Comparison of ENCODE assay signal across 10 mouse cellular contexts in the genomic region with DNA sequence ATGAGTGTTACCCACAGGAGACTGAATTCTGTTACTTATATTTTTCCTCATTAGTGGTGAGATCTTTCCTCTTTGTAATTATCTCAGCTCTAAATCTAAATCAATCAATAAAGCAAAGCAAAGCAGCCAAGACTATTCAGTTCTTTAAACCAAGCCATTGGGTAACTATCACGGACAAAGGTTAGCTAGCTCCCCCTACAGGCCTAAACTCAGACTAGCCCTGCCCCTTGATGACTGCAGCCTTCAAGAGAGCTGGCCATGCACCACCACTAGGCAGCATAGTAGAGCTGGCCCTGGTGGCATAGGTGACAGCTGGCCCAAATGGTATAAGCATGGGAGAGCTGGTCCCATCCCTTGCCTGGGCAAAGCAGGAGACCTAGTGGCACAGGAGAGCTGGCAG. TPM values are rescaled to one million over a fixed set of nuclear protein-coding genes. Genes with fewer than 3 reads are reported as not detected.
DNase-seq lines count a peak whose midpoint lies in the region; ATAC-seq and TF ChIP-seq lines count a peak whose summit lies in the region.
"Had no signal": no experiment of that assay in that cellular context is flagged by ENCODE, and none has a peak within 500 bp of the region (broad histone marks: within the 10 kb centered on the region; RNA-seq: fewer than 3 reads in every experiment).

No protein-coding gene starts in this region.

- no peaks in the 10 kb centered on the region for H3K4me1 ChIP-seq in G1E (ENCODE audit: insufficient read depth, low read depth, low read length)
- H3K4me1 ChIP-seq in hindbrain, postnatal 0 days (ENCODE audit: insufficient read depth, low read length), result no peaks in the 10 kb centered on the region
- H3K4me1 ChIP-seq in olfactory bulb, adult 2 months (ENCODE audit: control insufficient read depth, insufficient read depth, low read length), result no peaks in the 10 kb centered on the region
- H3K4me1 ChIP-seq: limb, embryonic 15.5 days; stomach, embryonic 15.5 days had no signal

- peak; percentile 62 for TF ChIP-seq CTCF in G1E (IDR thresholded peaks at IDR 0.05; ENCODE audit: low read depth, low read length)
- TF ChIP-seq CTCF in hindbrain, postnatal 0 days (IDR thresholded peaks at IDR 0.05; ENCODE audit: low read depth), result peak; percentile 75
- peak; percentile 30; the same call in 1 of the 2 replicates for TF ChIP-seq CTCF in olfactory bulb, adult 2 months (IDR thresholded peaks at IDR 0.05; ENCODE audit: insufficient read depth, low read depth, low read length)

- TF ChIP-seq POLR2A in olfactory bulb, adult 2 months (IDR thresholded peaks at IDR 0.05; ENCODE audit: insufficient read depth, low read depth, low read length), result no peak

- H3K27me3 ChIP-seq in G1E (ENCODE audit: insufficient read depth, low read length), result peaks cover 9% of the 10 kb centered on the region; the same call in 1 of the 2 replicates
- no peaks in the 10 kb centered on the region for H3K27me3 ChIP-seq in hindbrain, postnatal 0 days (ENCODE audit: insufficient read depth, low read length)
- H3K27me3 ChIP-seq: limb, embryonic 15.5 days; stomach, embryonic 15.5 days had no signal

- no peaks in the 10 kb centered on the region for H3K36me3 ChIP-seq in G1E (replicated peaks)
- no peaks in the 10 kb centered on the region for H3K36me3 ChIP-seq in hindbrain, postnatal 0 days (ENCODE audit: insufficient read depth, low read length)
- H3K36me3 ChIP-seq: limb, embryonic 15.5 days; stomach, embryonic 15.5 days had no signal

- intact Hi-C loops in heart, postnatal 25 days (cut with DNase I), result no loop called here
- intact Hi-C loops in left cerebral cortex, postnatal 4 days (cut with DNase I), result no loop called here

- ATAC-seq in G1E (ENCODE audit: extremely low read depth, insufficient number of reproducible peaks, low FRiP score, poor library complexity, severe bottlenecking), result peak; percentile 34; the same call in 1 of the 2 replicates
- peak; percentile 76 for ATAC-seq in hindbrain, postnatal 0 days

- DNase-seq in heart, postnatal 4 days, result peak; percentile 30
- DNase-seq in heart, postnatal 25 days (ENCODE audit: low spot score), result no peak
- peak; percentile 13 for DNase-seq in G1E (ENCODE audit: low spot score)
- DNase-seq in cerebellum, adult 8-10 months, result peak; percentile 27
- peak; percentile 71 for DNase-seq in hindbrain, postnatal 0 days (ENCODE audit: low spot score)
- DNase-seq in left cerebral cortex, postnatal 4 days, result peak; percentile 25
- DNase-seq in spleen, adult 12 weeks (ENCODE audit: low spot score), result no peak

- H3K9me3 ChIP-seq in G1E (replicated peaks), result no peaks in the 10 kb centered on the region
- no peaks in the 10 kb centered on the region for H3K9me3 ChIP-seq in hindbrain, postnatal 0 days (ENCODE audit: low read length)
- H3K9me3 ChIP-seq: limb, embryonic 15.5 days; stomach, embryonic 15.5 days had no signal

- no peak overlapping the region for H3K9ac ChIP-seq in hindbrain, postnatal 0 days (replicated peaks; ENCODE audit: low read length)
- H3K9ac ChIP-seq: limb, embryonic 15.5 days; stomach, embryonic 15.5 days had no signal

- 16% methylated on average over 1 of the region's 1 CpGs for WGBS in hindbrain, postnatal 0 days
- 11% methylated on average over 1 of the region's 1 CpGs for WGBS in olfactory bulb, adult 2 months

- no peak overlapping the region for H3K4me2 ChIP-seq in hindbrain, postnatal 0 days (ENCODE audit: low read depth, low read length)
- H3K4me2 ChIP-seq: limb, embryonic 15.5 days; stomach, embryonic 15.5 days had no signal

- no peak overlapping the region for H3K4me3 ChIP-seq in G1E (ENCODE audit: low read depth, low read length)
- no peak overlapping the region for H3K4me3 ChIP-seq in hindbrain, postnatal 0 days (ENCODE audit: low read length)
- H3K4me3 ChIP-seq in olfactory bulb, adult 2 months (ENCODE audit: insufficient read depth, low read depth, low read length), result no peak overlapping the region
- H3K4me3 ChIP-seq: limb, embryonic 15.5 days; stomach, embryonic 15.5 days had no signal

- no peak overlapping the region for H3K27ac ChIP-seq in hindbrain, postnatal 0 days
- H3K27ac ChIP-seq in olfactory bulb, adult 2 months (ENCODE audit: insufficient read depth, low read depth, low read length), result no peak overlapping the region
- H3K27ac ChIP-seq: limb, embryonic 15.5 days; stomach, embryonic 15.5 days had no signal

RNA-seq across cellular contexts. Expression of gene Zfp941, which starts 16.3 kb away (rescaled TPM):
- total RNA-seq in heart, postnatal 4 days (2021), result under 1 TPM; 0.76 to 0.97 TPM
- not detected for total RNA-seq in heart, postnatal 25 days (2021)
- total RNA-seq in G1E (2014; fragmentation: Nextera tagmentation) (not detected in 2 replicates), G1E (2017) (0.05 and 0.06 TPM in 2 replicates)
- polyA plus RNA-seq in G1E (2012), result not detected in 2 replicates
- total RNA-seq in hindbrain, postnatal 0 days (2014; rRNA removed), result 20.2 and 23.7 TPM in 2 replicates
- 19.3 and 20.0 TPM in 2 replicates for polyA plus RNA-seq in hindbrain, postnatal 0 days (2015; fragmentation: Nextera tagmentation; extraction: Ambion mirVana)
- 10 to 100 TPM; 10.9 to 15.0 TPM for total RNA-seq in left cerebral cortex, postnatal 4 days (2021)
- not detected in 2 replicates for polyA plus RNA-seq in olfactory bulb, adult 2 months (2012; ENCODE audit: insufficient read depth, insufficient read length, low replicate concordance, missing spikeins)

RNA-seq across cellular contexts. Expression of gene Syce1, which starts 18.1 kb away (rescaled TPM):
- total RNA-seq in heart, postnatal 4 days (2021), result under 1 TPM; 0.18 to 0.24 TPM
- not detected for total RNA-seq in heart, postnatal 25 days (2021)
- not detected in 2 replicates for total RNA-seq in G1E (2014; fragmentation: Nextera tagmentation)
- total RNA-seq in G1E (2017), result not detected in 2 replicates
- polyA plus RNA-seq in G1E (2012), result not detected in 2 replicates
- total RNA-seq in hindbrain, postnatal 0 days (2014; rRNA removed), result 0.29 TPM in 1 of 2 replicates, not detected in the other
- 0.59 and 0.68 TPM in 2 replicates for polyA plus RNA-seq in hindbrain, postnatal 0 days (2015; fragmentation: Nextera tagmentation; extraction: Ambion mirVana)
- under 1 TPM in 1 of 2 experiments, not detected in 1; 0.24 TPM for total RNA-seq in left cerebral cortex, postnatal 4 days (2021)
- not detected in 2 replicates for polyA plus RNA-seq in olfactory bulb, adult 2 months (2012; ENCODE audit: insufficient read depth, insufficient read length, low replicate concordance, missing spikeins)

RNA-seq across cellular contexts. Expression of gene Urah, which starts 29.1 kb away (rescaled TPM):
- total RNA-seq in heart, postnatal 4 days (2021), result not detected
- under 1 TPM; 0.39 to 0.83 TPM for total RNA-seq in heart, postnatal 25 days (2021)
- total RNA-seq in G1E (2014; fragmentation: Nextera tagmentation), result not detected in 2 replicates
- total RNA-seq in G1E (2017), result not detected in 2 replicates
- not detected in 2 replicates for polyA plus RNA-seq in G1E (2012)
- total RNA-seq in hindbrain, postnatal 0 days (2014; rRNA removed), result 0.37 TPM in 1 of 2 replicates, not detected in the other
- polyA plus RNA-seq in hindbrain, postnatal 0 days (2015; fragmentation: Nextera tagmentation; extraction: Ambion mirVana), result 0.43 and 0.80 TPM in 2 replicates
- not detected for total RNA-seq in left cerebral cortex, postnatal 4 days (2021)
- not detected in 2 replicates for polyA plus RNA-seq in olfactory bulb, adult 2 months (2012; ENCODE audit: insufficient read depth, insufficient read length, low replicate concordance, missing spikeins)

RNA-seq across cellular contexts. Expression of gene Scgb1c1, which starts 39.6 kb away (rescaled TPM):
- total RNA-seq in heart, postnatal 4 days (2021), result 10 to 100 TPM in 1 of 2 experiments, 1 to 10 TPM in 1; 9.7 to 10.6 TPM
- 10 to 100 TPM; 10.8 to 14.5 TPM for total RNA-seq in heart, postnatal 25 days (2021)
- total RNA-seq in G1E (2014; fragmentation: Nextera tagmentation) (not detected in 2 replicates), G1E (2017) (not detected in 2 replicates)
- not detected in 2 replicates for polyA plus RNA-seq in G1E (2012)
- total RNA-seq in hindbrain, postnatal 0 days (2014; rRNA removed), result not detected in 2 replicates
- polyA plus RNA-seq in hindbrain, postnatal 0 days (2015; fragmentation: Nextera tagmentation; extraction: Ambion mirVana), result 0.61 TPM in 1 of 2 replicates, not detected in the other
- not detected for total RNA-seq in left cerebral cortex, postnatal 4 days (2021)
- polyA plus RNA-seq in olfactory bulb, adult 2 months (2012; ENCODE audit: insufficient read depth, insufficient read length, low replicate concordance, missing spikeins), result not detected in 2 replicates
- polyA plus RNA-seq: limb, embryonic 15.5 days; stomach, embryonic 15.5 days had no signal

RNA-seq across cellular contexts. Expression of gene Odf3, which starts 41.9 kb away (rescaled TPM):
- not detected for total RNA-seq in heart, postnatal 4 days (2021)
- total RNA-seq in heart, postnatal 25 days (2021), result not detected
- total RNA-seq in G1E (2014; fragmentation: Nextera tagmentation) (not detected in 2 replicates), G1E (2017) (0.11 and 0.17 TPM in 2 replicates)
- not detected in 2 replicates for polyA plus RNA-seq in G1E (2012)
- total RNA-seq in hindbrain, postnatal 0 days (2014; rRNA removed), result 0.18 and 0.42 TPM in 2 replicates
- polyA plus RNA-seq in hindbrain, postnatal 0 days (2015; fragmentation: Nextera tagmentation; extraction: Ambion mirVana), result 0.19 and 0.43 TPM in 2 replicates
- total RNA-seq in left cerebral cortex, postnatal 4 days (2021), result not detected
- not detected in 2 replicates for polyA plus RNA-seq in olfactory bulb, adult 2 months (2012; ENCODE audit: insufficient read depth, insufficient read length, low replicate concordance, missing spikeins)
- polyA plus RNA-seq: limb, embryonic 15.5 days; stomach, embryonic 15.5 days had no signal

Comparison
In these comparisons a context has a peak if more than half of its experiments do, and no peak if none do; other contexts are left out.
1. DNase-seq: peak in heart, postnatal 4 days (single experiment), G1E (single experiment), cerebellum, adult 8-10 months (single experiment), hindbrain, postnatal 0 days (single experiment) and left cerebral cortex, postnatal 4 days (single experiment); none in heart, postnatal 25 days (single experiment) and spleen, adult 12 weeks (single experiment).
2. RNA of gene Zfp941, which starts 16.3 kb away (total RNA-seq): 20.2 to 23.7 TPM in hindbrain, postnatal 0 days and 10.9 to 15.0 TPM in left cerebral cortex, postnatal 4 days; 0.76 to 0.97 TPM in heart, postnatal 4 days, not detected in heart, postnatal 25 days and 0.05 to 0.06 TPM in G1E; every median in the first group is over 4 times any median in the second.
3. Peak in every context shown above with its lines, with median percentiles within 50 percentile points of each other: CTCF ChIP-seq.